Mouse (Mus musculus): ENCODE measurements around the gene Il5. TPM values are rescaled to one million over a fixed set of nuclear protein-coding genes. Genes with fewer than 3 reads are reported as not detected.
A peak's percentile ranks its signal among the peaks of the same experiment; 100 is the strongest.
"Not testable (repeated sequence)": the region's sequence is repeated elsewhere in the genome, so short reads cannot be mapped to it uniquely, and the experiment has no call there.

Gene Il5
- polyA plus RNA-seq, 1 experiment, result not detected

DNA sequence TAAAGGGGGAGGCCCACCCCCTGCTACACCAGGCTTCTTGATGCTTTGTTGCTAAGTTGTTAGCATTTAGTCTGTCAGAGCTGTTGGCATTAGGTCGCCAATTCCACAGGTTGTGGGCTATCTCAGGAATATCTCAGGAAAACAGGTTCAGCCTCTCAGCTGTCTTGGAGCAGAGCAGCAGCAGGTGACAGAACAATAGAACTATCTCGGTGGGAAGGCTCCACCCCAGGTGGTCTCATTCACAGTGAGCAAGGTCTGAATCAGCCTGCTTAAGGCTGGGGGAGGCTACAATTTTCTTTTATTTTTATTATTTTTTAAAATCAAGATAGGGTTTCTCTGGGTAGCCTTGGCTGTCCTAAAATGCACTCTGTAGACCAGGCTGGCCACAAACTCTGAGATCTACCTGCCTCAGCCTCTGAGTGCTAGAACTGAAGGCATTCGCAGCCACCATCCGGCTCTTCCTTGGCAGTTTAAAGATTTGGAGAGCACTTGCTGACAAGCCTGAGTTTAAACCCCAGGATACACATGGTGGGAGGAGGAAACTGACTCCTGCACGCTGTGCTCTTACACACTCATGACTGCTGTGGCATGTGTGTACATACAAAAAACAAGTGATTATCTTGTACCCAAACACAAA, 29.2 kb downstream of the Il5 start:
- no peak for TF ChIP-seq POLR2A (IDR thresholded peaks at IDR 0.05; ENCODE audit: low read depth, low read length)
- TF ChIP-seq CTCF (IDR thresholded peaks at IDR 0.05; ENCODE audit: extremely low read depth, insufficient read depth, insufficient read length, insufficient replicate concordance), result no peak
- DNase-seq (ENCODE audit: low read depth in 1 of 2, low spot score in 2 of 2), result no peak
- no peaks in the 10 kb centered on the region for H3K36me3 ChIP-seq (ENCODE audit: control insufficient read depth, insufficient read depth, low read length)
- WGBS, result 78% methylated on average over 5 of the region's 5 CpGs
- H3K4me1 ChIP-seq (ENCODE audit: control insufficient read depth, insufficient read depth, insufficient read length), result peaks cover 6% of the 10 kb centered on the region; the same call in 1 of the 2 replicates
- no peaks in the 10 kb centered on the region for H3K27me3 ChIP-seq (ENCODE audit: control insufficient read depth, insufficient read depth, low read length)
- H3K4me3 ChIP-seq (ENCODE audit: extremely low read depth, insufficient read depth, insufficient read length), result no peak overlapping the region
- no peak overlapping the region for H3K27ac ChIP-seq (ENCODE audit: insufficient read depth, low read length)

GRCm38 (mm10) chr11:53755011-53755595, 34.5 kb downstream of the Il5 start:
- Histone ChIP-seq H3K36me3 (ENCODE audit: control insufficient read depth, insufficient read depth, low read length) (no peaks in the 10 kb centered on the region), H3K4me3 (ENCODE audit: extremely low read depth, insufficient read depth, insufficient read length) (no peak overlapping the region), H3K27me3 (ENCODE audit: control insufficient read depth, insufficient read depth, low read length) (no peaks in the 10 kb centered on the region), H3K4me1 (ENCODE audit: control insufficient read depth, insufficient read depth, insufficient read length) (peaks cover 3% of the 10 kb centered on the region; the same call in 1 of the 2 replicates), H3K27ac (ENCODE audit: insufficient read depth, low read length) (no peak overlapping the region)
- WGBS, result 82% methylated on average over 12 of the region's 12 CpGs
- no peak for TF ChIP-seq CTCF (IDR thresholded peaks at IDR 0.05; ENCODE audit: extremely low read depth, insufficient read depth, insufficient read length, insufficient replicate concordance)
- no peak for TF ChIP-seq POLR2A (IDR thresholded peaks at IDR 0.05; ENCODE audit: low read depth, low read length)
- DNase-seq (ENCODE audit: low read depth in 1 of 2, low spot score in 2 of 2), result no peak

- H3K36me3 ChIP-seq (ENCODE audit: control insufficient read depth, insufficient read depth, low read length), result no peaks in the 10 kb centered on the region
- H3K27me3 ChIP-seq (ENCODE audit: control insufficient read depth, insufficient read depth, low read length), result no peaks in the 10 kb centered on the region
- no peak overlapping the region for H3K27ac ChIP-seq (ENCODE audit: insufficient read depth, low read length)
- peaks cover 3% of the 10 kb centered on the region; the same call in 1 of the 2 replicates for H3K4me1 ChIP-seq (ENCODE audit: control insufficient read depth, insufficient read depth, insufficient read length)
- TF ChIP-seq CTCF (IDR thresholded peaks at IDR 0.05; ENCODE audit: extremely low read depth, insufficient read depth, insufficient read length, insufficient replicate concordance), result no peak
- no peak for TF ChIP-seq POLR2A (IDR thresholded peaks at IDR 0.05; ENCODE audit: low read depth, low read length)
- H3K4me3 ChIP-seq (ENCODE audit: extremely low read depth, insufficient read depth, insufficient read length), result no peak overlapping the region
- 89% methylated on average over 4 of the region's 4 CpGs for WGBS
- DNase-seq (ENCODE audit: low read depth in 1 of 2, low spot score in 2 of 2), result no peak
Measured at GRCm38 (mm10) chr11:53757612-53758011, 37.0 kb downstream of the Il5 start.

- not testable (repeated sequence) for DNase-seq (ENCODE audit: low read depth in 1 of 2, low spot score in 2 of 2); H3K36me3 ChIP-seq (ENCODE audit: control insufficient read depth, insufficient read depth, low read length); H3K27me3 ChIP-seq (ENCODE audit: control insufficient read depth, insufficient read depth, low read length); H3K27ac ChIP-seq (ENCODE audit: insufficient read depth, low read length); H3K4me1 ChIP-seq (ENCODE audit: control insufficient read depth, insufficient read depth, insufficient read length); H3K4me3 ChIP-seq (ENCODE audit: extremely low read depth, insufficient read depth, insufficient read length)
- 80% methylated on average over 9 of the region's 9 CpGs for WGBS
- TF ChIP-seq CTCF (IDR thresholded peaks at IDR 0.05; ENCODE audit: extremely low read depth, insufficient read depth, insufficient read length, insufficient replicate concordance), result peak; percentile 45; the same call in 1 of the 2 replicates
Measured at GRCm38 (mm10) chr11:53758033-53758432, 37.4 kb downstream of the Il5 start.

DNA sequence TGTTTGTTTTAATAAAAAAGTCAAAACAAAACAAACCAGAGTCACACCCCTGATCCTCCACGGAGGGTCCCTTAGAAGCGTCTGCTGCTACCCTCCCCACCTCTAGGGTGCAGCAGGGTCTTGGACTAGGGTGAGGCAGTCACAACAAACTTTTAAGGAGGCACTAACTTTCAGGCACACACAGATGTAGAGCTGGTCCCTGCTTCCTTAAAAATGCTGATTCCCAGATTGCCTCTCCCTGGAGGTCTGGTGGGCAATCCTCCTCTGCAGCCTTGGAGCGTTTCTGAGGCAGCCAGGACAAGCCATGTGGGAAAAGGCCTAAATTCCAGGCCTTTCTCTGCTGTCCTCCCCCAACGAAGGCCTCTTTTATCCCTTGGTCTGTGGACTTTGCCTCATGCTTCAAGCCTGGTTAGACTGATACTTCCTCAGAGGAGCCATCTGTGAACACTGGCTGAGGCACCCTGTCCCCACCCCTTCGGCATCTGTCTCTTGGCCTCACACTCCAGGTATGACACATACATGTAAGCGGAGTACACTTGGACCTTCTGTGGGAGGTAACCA, 38.3 kb downstream of the Il5 start:
- H3K4me3 ChIP-seq (ENCODE audit: extremely low read depth, insufficient read depth, insufficient read length), result no peak overlapping the region
- no peaks in the 10 kb centered on the region for H3K36me3 ChIP-seq (ENCODE audit: control insufficient read depth, insufficient read depth, low read length)
- WGBS, result 62% methylated on average over 6 of the region's 6 CpGs
- peak; percentile 53; the same call in 1 of the 2 replicates for TF ChIP-seq CTCF (IDR thresholded peaks at IDR 0.05; ENCODE audit: extremely low read depth, insufficient read depth, insufficient read length, insufficient replicate concordance)
- no peak for TF ChIP-seq POLR2A (IDR thresholded peaks at IDR 0.05; ENCODE audit: low read depth, low read length)
- no peak overlapping the region for H3K27ac ChIP-seq (ENCODE audit: insufficient read depth, low read length)
- no peak for DNase-seq (ENCODE audit: low read depth in 1 of 2, low spot score in 2 of 2)
- H3K27me3 ChIP-seq (ENCODE audit: control insufficient read depth, insufficient read depth, low read length), result no peaks in the 10 kb centered on the region
- peaks cover 3% of the 10 kb centered on the region; the same call in 1 of the 2 replicates for H3K4me1 ChIP-seq (ENCODE audit: control insufficient read depth, insufficient read depth, insufficient read length)

GRCm38 (mm10) chr11:53759545-53760406, 39.2 kb downstream of the Il5 start:
- Histone ChIP-seq H3K36me3 (ENCODE audit: control insufficient read depth, insufficient read depth, low read length) (no peaks in the 10 kb centered on the region), H3K4me1 (ENCODE audit: control insufficient read depth, insufficient read depth, insufficient read length) (peaks cover 9% of the 10 kb centered on the region; the same call in 1 of the 2 replicates), H3K4me3 (ENCODE audit: extremely low read depth, insufficient read depth, insufficient read length) (no peak overlapping the region), H3K27me3 (ENCODE audit: control insufficient read depth, insufficient read depth, low read length) (no peaks in the 10 kb centered on the region), H3K27ac (ENCODE audit: insufficient read depth, low read length) (peak overlapping the region; percentile 33; the same call in 1 of the 2 replicates)
- WGBS, result 82% methylated on average over 22 of the region's 22 CpGs
- DNase-seq (ENCODE audit: low read depth in 1 of 2, low spot score in 2 of 2), result no peak
- TF ChIP-seq CTCF (IDR thresholded peaks at IDR 0.05; ENCODE audit: extremely low read depth, insufficient read depth, insufficient read length, insufficient replicate concordance), result no peak
